8 mouse cellular contexts compared by ENCODE assay signal in genomic region chr9:21134595-21135328, GRCm38 (mm10). TPM values are rescaled to one million over a fixed set of nuclear protein-coding genes. Genes with fewer than 3 reads are reported as not detected.
A peak's percentile ranks its signal among the peaks of the same experiment; 100 is the strongest.
DNase-seq lines count a peak whose midpoint lies in the region; ATAC-seq and TF ChIP-seq lines count a peak whose summit lies in the region.

No protein-coding gene starts in this region.

- no peak for ATAC-seq in forebrain, embryonic 15.5 days (replicated peaks)

- H3K4me3 ChIP-seq in kidney, adult 2 months (ENCODE audit: insufficient read depth, low read depth, low read length), result no peak overlapping the region
- H3K4me3 ChIP-seq in olfactory bulb, adult 2 months (ENCODE audit: insufficient read depth, low read depth, low read length), result no peak overlapping the region
- no peak overlapping the region for H3K4me3 ChIP-seq in forebrain, embryonic 15.5 days

- no peaks in the 10 kb centered on the region for H3K27me3 ChIP-seq in kidney, adult 2 months (replicated peaks; ENCODE audit: control insufficient read depth, insufficient read depth, low read length)
- no peaks in the 10 kb centered on the region for H3K27me3 ChIP-seq in forebrain, embryonic 15.5 days

- H3K4me2 ChIP-seq in forebrain, embryonic 15.5 days (replicated peaks), result no peak overlapping the region

- no peak for TF ChIP-seq CTCF in kidney, adult 2 months (conservative IDR thresholded peaks at IDR 0.05; ENCODE audit: insufficient read depth, insufficient read length, low read depth, low read length)
- no peak for TF ChIP-seq CTCF in olfactory bulb, adult 2 months (IDR thresholded peaks at IDR 0.05; ENCODE audit: insufficient read depth, low read depth, low read length)

- peak; percentile 80 for DNase-seq in kidney, adult 2 months
- DNase-seq in kidney, postnatal 10 days, result no peak
- peak; percentile 26 for DNase-seq in adrenal gland, postnatal 25 days
- DNase-seq in kidney, adult 9 months, result peak; percentile 64
- no peak for DNase-seq in left cerebral cortex, adult 11 months (ENCODE audit: low spot score)
- DNase-seq in cerebellum, postnatal 25 days, result no peak

- 52% methylated on average over 9 of the region's 9 CpGs for WGBS in kidney, adult 2 months
- 35% methylated on average over 9 of the region's 9 CpGs for WGBS in olfactory bulb, adult 2 months
- 79% methylated on average over 9 of the region's 9 CpGs for WGBS in forebrain, embryonic 15.5 days

- peaks cover 10% of the 10 kb centered on the region for H3K4me1 ChIP-seq in kidney, adult 2 months (ENCODE audit: control insufficient read depth, insufficient read depth, low read length)
- peaks cover 11% of the 10 kb centered on the region for H3K4me1 ChIP-seq in olfactory bulb, adult 2 months (ENCODE audit: control insufficient read depth, insufficient read depth, low read length)
- peaks cover 6% of the 10 kb centered on the region for H3K4me1 ChIP-seq in forebrain, embryonic 15.5 days

- no peak overlapping the region for H3K9ac ChIP-seq in forebrain, embryonic 15.5 days (replicated peaks)

- peak overlapping the region; percentile 81 for H3K27ac ChIP-seq in kidney, adult 2 months (ENCODE audit: insufficient read depth, low read depth, low read length)
- H3K27ac ChIP-seq in olfactory bulb, adult 2 months (ENCODE audit: insufficient read depth, low read depth, low read length), result peak overlapping the region; percentile 83
- H3K27ac ChIP-seq in forebrain, embryonic 15.5 days (replicated peaks), result no peak overlapping the region

- no peaks in the 10 kb centered on the region for H3K36me3 ChIP-seq in kidney, adult 2 months (ENCODE audit: control insufficient read depth, insufficient read depth, low read length)
- H3K36me3 ChIP-seq in forebrain, embryonic 15.5 days, result peaks cover 21% of the 10 kb centered on the region

- H3K9me3 ChIP-seq in forebrain, embryonic 15.5 days, result no peaks in the 10 kb centered on the region

- TF ChIP-seq POLR2A in kidney, adult 2 months (IDR thresholded peaks at IDR 0.05; ENCODE audit: low read depth, low read length), result no peak
- TF ChIP-seq POLR2A in olfactory bulb, adult 2 months (IDR thresholded peaks at IDR 0.05; ENCODE audit: insufficient read depth, low read depth, low read length), result no peak

RNA-seq across cellular contexts. Expression of gene Tyk2, which starts 3.7 kb away (rescaled TPM):
- polyA plus RNA-seq in kidney, adult 2 months (2012; rRNA removed), result 17.0 and 19.0 TPM in 2 replicates
- total RNA-seq in adrenal gland, postnatal 25 days (2021), result 17.7 and 22.4 TPM in 2 replicates
- polyA plus RNA-seq in olfactory bulb, adult 2 months (2012; ENCODE audit: insufficient read depth, insufficient read length, low replicate concordance, missing spikeins), result not detected in 2 replicates
- 10.3 and 11.1 TPM in 2 replicates for polyA plus RNA-seq in forebrain, embryonic 15.5 days (2015; fragmentation: Nextera tagmentation; extraction: Ambion mirVana)

RNA-seq across cellular contexts. Expression of gene Cdc37, which starts 15.0 kb away (rescaled TPM):
- polyA plus RNA-seq in kidney, adult 2 months (2012; rRNA removed), result 53.1 and 72.6 TPM in 2 replicates
- 190 and 202 TPM in 2 replicates for total RNA-seq in adrenal gland, postnatal 25 days (2021)
- polyA plus RNA-seq in olfactory bulb, adult 2 months (2012; ENCODE audit: insufficient read depth, insufficient read length, low replicate concordance, missing spikeins), result 282 TPM in 1 of 2 replicates, not detected in the other
- polyA plus RNA-seq in forebrain, embryonic 15.5 days (2015; fragmentation: Nextera tagmentation; extraction: Ambion mirVana), result 217 and 221 TPM in 2 replicates

RNA-seq across cellular contexts. Expression of gene Pde4a, which starts 30.8 kb away (rescaled TPM):
- 7.8 and 9.0 TPM in 2 replicates for polyA plus RNA-seq in kidney, adult 2 months (2012; rRNA removed)
- total RNA-seq in adrenal gland, postnatal 25 days (2021), result 12.9 and 13.1 TPM in 2 replicates
- not detected in 2 replicates for polyA plus RNA-seq in olfactory bulb, adult 2 months (2012; ENCODE audit: insufficient read depth, insufficient read length, low replicate concordance, missing spikeins)
- 23.7 and 25.9 TPM in 2 replicates for polyA plus RNA-seq in forebrain, embryonic 15.5 days (2015; fragmentation: Nextera tagmentation; extraction: Ambion mirVana)

RNA-seq across cellular contexts. Expression of gene Raver1, which starts 43.0 kb away (rescaled TPM):
- polyA plus RNA-seq in kidney, adult 2 months (2012; rRNA removed), result 45.8 and 47.3 TPM in 2 replicates
- total RNA-seq in adrenal gland, postnatal 25 days (2021), result 52.1 and 60.0 TPM in 2 replicates
- not detected in 2 replicates for polyA plus RNA-seq in olfactory bulb, adult 2 months (2012; ENCODE audit: insufficient read depth, insufficient read length, low replicate concordance, missing spikeins)
- polyA plus RNA-seq in forebrain, embryonic 15.5 days (2015; fragmentation: Nextera tagmentation; extraction: Ambion mirVana), result 36.8 and 42.0 TPM in 2 replicates

RNA-seq across cellular contexts. Expression of gene Gm38431, which starts 43.0 kb away (rescaled TPM):
- 1.1 and 2.6 TPM in 2 replicates for polyA plus RNA-seq in kidney, adult 2 months (2012; rRNA removed)
- total RNA-seq in adrenal gland, postnatal 25 days (2021), result 2.5 and 9.4 TPM in 2 replicates
- not detected in 2 replicates for polyA plus RNA-seq in olfactory bulb, adult 2 months (2012; ENCODE audit: insufficient read depth, insufficient read length, low replicate concordance, missing spikeins)
- 1.0 and 1.3 TPM in 2 replicates for polyA plus RNA-seq in forebrain, embryonic 15.5 days (2015; fragmentation: Nextera tagmentation; extraction: Ambion mirVana)

Comparison
In these comparisons a context has a peak if more than half of its experiments do, and no peak if none do; other contexts are left out.
1. DNase-seq: peak in kidney, adult 2 months (single experiment), adrenal gland, postnatal 25 days (single experiment) and kidney, adult 9 months (single experiment); none in kidney, postnatal 10 days (single experiment), left cerebral cortex, adult 11 months (single experiment) and cerebellum, postnatal 25 days (0 of 2).